Mouse (Mus musculus) R1 (cell line): ENCODE data around the gene Mgmt.

ENCODE experiments used
- DNase-seq: peaks from one replicate; pipeline ENCODE4 v3.0.0-alpha.2; 2018; ENCODE audit warnings: low read depth, low spot score

Gene Mgmt

GRCm38 (mm10) chr7:137060488-137060887 lies 166.1 kb downstream of the Mgmt start:
- DNase-seq: peak; percentile 74

- no peak for DNase-seq
Measured at GRCm38 (mm10) chr7:137061109-137061508, 166.7 kb downstream of the Mgmt start.

GRCm38 (mm10) chr7:137064255-137064654 lies 169.8 kb downstream of the Mgmt start:
- DNase-seq: no peak

GRCm38 (mm10) chr7:137065408-137065807 lies 171.0 kb downstream of the Mgmt start:
- DNase-seq: no peak

GRCm38 (mm10) chr7:137066211-137066610 lies 171.8 kb downstream of the Mgmt start:
- DNase-seq: no peak

GRCm38 (mm10) chr7:137066997-137067396 lies 172.6 kb downstream of the Mgmt start:
- no peak for DNase-seq

- DNase-seq: no peak
Measured at GRCm38 (mm10) chr7:137067758-137068157, 173.3 kb downstream of the Mgmt start.

GRCm38 (mm10) chr7:137068796-137069195 lies 174.4 kb downstream of the Mgmt start:
- DNase-seq: no peak

GRCm38 (mm10) chr7:137069768-137070167 lies 175.4 kb downstream of the Mgmt start:
- DNase-seq: no peak

GRCm38 (mm10) chr7:137071346-137071745 lies 176.9 kb downstream of the Mgmt start:
- no peak for DNase-seq

- no peak for DNase-seq
Measured at GRCm38 (mm10) chr7:137073878-137074277, 179.5 kb downstream of the Mgmt start.

GRCm38 (mm10) chr7:137074324-137074723 lies 179.9 kb downstream of the Mgmt start:
- DNase-seq: no peak

GRCm38 (mm10) chr7:137075301-137075700 lies 180.9 kb downstream of the Mgmt start:
- no peak for DNase-seq

GRCm38 (mm10) chr7:137080171-137080570 lies 185.8 kb downstream of the Mgmt start:
- peak; percentile 33 for DNase-seq

GRCm38 (mm10) chr7:137082171-137082570 lies 187.8 kb downstream of the Mgmt start:
- DNase-seq: no peak

- no peak for DNase-seq
Measured at GRCm38 (mm10) chr7:137084651-137085050, 190.2 kb downstream of the Mgmt start.

- no peak for DNase-seq
Measured at GRCm38 (mm10) chr7:137085969-137086606, 191.7 kb downstream of the Mgmt start.

- no peak for DNase-seq
Measured at GRCm38 (mm10) chr7:137087136-137087535, 192.7 kb downstream of the Mgmt start.

GRCm38 (mm10) chr7:137088141-137088540 lies 193.7 kb downstream of the Mgmt start:
- DNase-seq: no peak

GRCm38 (mm10) chr7:137094551-137094950 lies 200.1 kb downstream of the Mgmt start:
- DNase-seq: no peak

GRCm38 (mm10) chr7:137095702-137096101 lies 201.3 kb downstream of the Mgmt start:
- no peak for DNase-seq

GRCm38 (mm10) chr7:137099766-137100165 lies 205.4 kb downstream of the Mgmt start:
- no peak for DNase-seq

GRCm38 (mm10) chr7:137102606-137103195 lies 208.3 kb downstream of the Mgmt start:
- no peak for DNase-seq

GRCm38 (mm10) chr7:137112101-137112500 lies 217.7 kb downstream of the Mgmt start:
- no peak for DNase-seq
